8 mouse cellular contexts compared by ENCODE assay signal in genomic region chrX:160598562-160599458, GRCm38 (mm10).
A peak's percentile ranks its signal among the peaks of the same experiment; 100 is the strongest.
DNase-seq lines count a peak whose midpoint lies in the region; ATAC-seq lines count a peak whose summit lies in the region.

No protein-coding gene starts in this region.

- H3K4me1 ChIP-seq in liver, embryonic 11.5 days (replicated peaks; ENCODE audit: control insufficient read depth, insufficient read depth, low read length), result no peaks in the 10 kb centered on the region
- no peaks in the 10 kb centered on the region for H3K4me1 ChIP-seq in liver, embryonic 12.5 days
- H3K4me1 ChIP-seq in forebrain, embryonic 13.5 days, result peaks cover 20% of the 10 kb centered on the region
- no peaks in the 10 kb centered on the region for H3K4me1 ChIP-seq in intestine, embryonic 16.5 days (ENCODE audit: control insufficient read depth, insufficient read depth, low read length)

- H3K4me2 ChIP-seq in liver, embryonic 11.5 days, result no peak overlapping the region
- no peak overlapping the region for H3K4me2 ChIP-seq in liver, embryonic 12.5 days
- no peak overlapping the region for H3K4me2 ChIP-seq in forebrain, embryonic 13.5 days
- H3K4me2 ChIP-seq in intestine, embryonic 16.5 days (ENCODE audit: low read depth, low read length), result no peak overlapping the region

- H3K9me3 ChIP-seq in liver, embryonic 11.5 days (ENCODE audit: control insufficient read depth, low read length), result no peaks in the 10 kb centered on the region
- no peaks in the 10 kb centered on the region for H3K9me3 ChIP-seq in liver, embryonic 12.5 days (replicated peaks)
- no peaks in the 10 kb centered on the region for H3K9me3 ChIP-seq in forebrain, embryonic 13.5 days (replicated peaks)
- H3K9me3 ChIP-seq in intestine, embryonic 16.5 days (ENCODE audit: control insufficient read depth, low read length), result no peaks in the 10 kb centered on the region

- no peaks in the 10 kb centered on the region for H3K36me3 ChIP-seq in liver, embryonic 11.5 days (ENCODE audit: control insufficient read depth, insufficient read depth, low read length)
- no peaks in the 10 kb centered on the region for H3K36me3 ChIP-seq in liver, embryonic 12.5 days
- H3K36me3 ChIP-seq in forebrain, embryonic 13.5 days (ENCODE audit: poor library complexity, severe bottlenecking), result no peaks in the 10 kb centered on the region
- H3K36me3 ChIP-seq in intestine, embryonic 16.5 days (ENCODE audit: control insufficient read depth, insufficient read depth, low read length), result no peaks in the 10 kb centered on the region

- peaks cover 8% of the 10 kb centered on the region for H3K27me3 ChIP-seq in liver, embryonic 11.5 days (replicated peaks; ENCODE audit: control insufficient read depth, insufficient read depth, low read length)
- peaks cover 10% of the 10 kb centered on the region; the same call in 1 of the 2 replicates for H3K27me3 ChIP-seq in liver, embryonic 12.5 days (replicated peaks)
- H3K27me3 ChIP-seq in forebrain, embryonic 13.5 days, result peaks cover 5% of the 10 kb centered on the region; the same call in 1 of the 2 replicates
- H3K27me3 ChIP-seq in intestine, embryonic 16.5 days (replicated peaks; ENCODE audit: control insufficient read depth, insufficient read depth, low read length), result no peaks in the 10 kb centered on the region; the same call in 1 of the 2 replicates

- H3K4me3 ChIP-seq in liver, embryonic 11.5 days (ENCODE audit: low read depth, low read length), result no peak overlapping the region
- no peak overlapping the region for H3K4me3 ChIP-seq in liver, embryonic 12.5 days
- no peak overlapping the region for H3K4me3 ChIP-seq in forebrain, embryonic 13.5 days
- H3K4me3 ChIP-seq in intestine, embryonic 16.5 days (ENCODE audit: low read length), result no peak overlapping the region

- no peak overlapping the region for H3K9ac ChIP-seq in liver, embryonic 11.5 days (ENCODE audit: low read depth, low read length)
- H3K9ac ChIP-seq in liver, embryonic 12.5 days, result no peak overlapping the region
- H3K9ac ChIP-seq in forebrain, embryonic 13.5 days, result no peak overlapping the region
- no peak overlapping the region for H3K9ac ChIP-seq in intestine, embryonic 16.5 days (ENCODE audit: low read depth, low read length)

- ATAC-seq in liver, embryonic 11.5 days (replicated peaks; ENCODE audit: low FRiP score), result 0 out of 2 replicates have a peak, but pooled peaks have one; percentile 43
- ATAC-seq in liver, embryonic 12.5 days, result no peak
- peak; percentile 95 for ATAC-seq in forebrain, embryonic 13.5 days
- ATAC-seq in intestine, embryonic 16.5 days, result peak; percentile 75
- ATAC-seq in megakaryocyte progenitor cell, adult 5-6 weeks (replicated peaks; ENCODE audit: poor library complexity), result 0 out of 2 replicates have a peak, but pooled peaks have one; percentile 8
- no peak for ATAC-seq in CD4-positive, CD25-positive, alpha-beta regulatory T cell, adult 4 months

- 61% methylated on average over 3 of the region's 3 CpGs for WGBS in liver, embryonic 11.5 days
- WGBS in liver, embryonic 12.5 days (ENCODE audit: insufficient replicate concordance), result 53% methylated on average over 3 of the region's 3 CpGs
- 23% methylated on average over 3 of the region's 3 CpGs for WGBS in forebrain, embryonic 13.5 days
- 60% methylated on average over 3 of the region's 3 CpGs for WGBS in intestine, embryonic 16.5 days

- DNase-seq in liver, embryonic 11.5 days (ENCODE audit: low spot score), result no peak
- no peak for DNase-seq in spleen, postnatal 10 days (ENCODE audit: low spot score in 2 of 2)
- DNase-seq in layer of hippocampus, adult 9-10 months (ENCODE audit: low spot score), result no peak

- H3K27ac ChIP-seq in liver, embryonic 11.5 days (ENCODE audit: low read depth, low read length), result no peak overlapping the region
- no peak overlapping the region for H3K27ac ChIP-seq in liver, embryonic 12.5 days
- H3K27ac ChIP-seq in forebrain, embryonic 13.5 days, result peak overlapping the region; percentile 82
- no peak overlapping the region for H3K27ac ChIP-seq in intestine, embryonic 16.5 days (ENCODE audit: low read length)

Comparison
In these comparisons a context has a peak if more than half of its experiments do, and no peak if none do; other contexts are left out.
1. ATAC-seq: peak in liver, embryonic 11.5 days (single experiment), forebrain, embryonic 13.5 days (single experiment), intestine, embryonic 16.5 days (single experiment) and megakaryocyte progenitor cell, adult 5-6 weeks (single experiment); none in liver, embryonic 12.5 days (single experiment) and CD4-positive, CD25-positive, alpha-beta regulatory T cell, adult 4 months (single experiment).